16 mouse cellular contexts compared by ENCODE assay signal in genomic region chr16:9664060-9664459, GRCm38 (mm10).
"Had no signal": no experiment of that assay in that cellular context is flagged by ENCODE, and none has a peak within 500 bp of the region (broad histone marks: within the 10 kb centered on the region; RNA-seq: fewer than 3 reads in every experiment).

No protein-coding gene starts in this region.

- DNase-seq: kidney, adult 11 months; kidney, adult 9 months; kidney, postnatal 14 days; layer of hippocampus, adult 9-11 months; layer of hippocampus, postnatal 36 days; left cerebral cortex, postnatal 4 days; right cerebral cortex, postnatal 14 days; thymus, adult 2 months; thymus, postnatal 25 days had no signal

- H3K27me3 ChIP-seq: limb, embryonic 13.5 days; liver, embryonic 15.5 days; megakaryocyte, embryonic 14.5 days; midbrain, embryonic 12.5 days; stomach, embryonic 15.5 days had no signal

- H3K27ac ChIP-seq: hindbrain, postnatal 0 days; limb, embryonic 13.5 days; liver, embryonic 15.5 days; macrophage; midbrain, embryonic 12.5 days; stomach, embryonic 15.5 days had no signal

- H3K36me3 ChIP-seq: limb, embryonic 13.5 days; liver, embryonic 15.5 days; midbrain, embryonic 12.5 days; stomach, embryonic 15.5 days had no signal

- ATAC-seq: hindbrain, postnatal 0 days had no signal

- H3K4me2 ChIP-seq: limb, embryonic 13.5 days; liver, embryonic 15.5 days; midbrain, embryonic 12.5 days; stomach, embryonic 15.5 days had no signal

- H3K4me1 ChIP-seq: limb, embryonic 13.5 days; liver, embryonic 15.5 days; megakaryocyte, embryonic 14.5 days; midbrain, embryonic 12.5 days; stomach, embryonic 15.5 days had no signal

- H3K9me3 ChIP-seq: limb, embryonic 13.5 days; liver, embryonic 15.5 days; megakaryocyte, embryonic 14.5 days; midbrain, embryonic 12.5 days; stomach, embryonic 15.5 days had no signal

- H3K9ac ChIP-seq: limb, embryonic 13.5 days; liver, embryonic 15.5 days; midbrain, embryonic 12.5 days; stomach, embryonic 15.5 days had no signal

- H3K4me3 ChIP-seq: limb, embryonic 13.5 days; liver, embryonic 15.5 days; megakaryocyte, embryonic 14.5 days; midbrain, embryonic 12.5 days; stomach, embryonic 15.5 days had no signal
